Mouse (Mus musculus) bone marrow macrophage, adult 2 months (primary cell): ENCODE results near the gene Ccdc43. TPM values are rescaled to one million over a fixed set of nuclear protein-coding genes. Genes with fewer than 3 reads are reported as not detected.
A peak's percentile ranks its signal among the peaks of the same experiment; 100 is the strongest.

Source experiments
- H3K27ac ChIP-seq: 2 replicates; pipeline ENCODE4 v1.5.1; 2012; ENCODE audit warnings: low read depth, low read length; ENCODE audit not compliant: insufficient read depth
- H3K4me1 ChIP-seq: 2 replicates; pipeline ENCODE4 v1.6.1; 2012; ENCODE audit warnings: low read length; ENCODE audit not compliant: control insufficient read depth, insufficient read depth
- H3K4me3 ChIP-seq: 2 replicates; pipeline ENCODE4 v1.5.1; 2012; ENCODE audit warnings: mild to moderate bottlenecking, low read length, moderate library complexity; ENCODE audit not compliant: insufficient read depth
- CTCF ChIP-seq: IDR thresholded peaks from 2 replicates; pipeline ENCODE4 v1.5.1; 2012; ENCODE audit warnings: low read depth, mild to moderate bottlenecking, low read length, moderate library complexity
- POLR2A ChIP-seq: IDR thresholded peaks from 2 replicates; pipeline ENCODE4 v1.6.1; 2012; ENCODE audit warnings: mild to moderate bottlenecking, low read depth, low read length, borderline replicate concordance
- polyA plus RNA-seq: library from polyadenylated mRNA; stranded (reverse); fragments of >200 nt; gene quantifications from 2 replicates; pipeline ENCODE4 v1.2.4, GENCODE M21; 2012; ENCODE audit not compliant: missing spikeins, insufficient read depth, insufficient read length

Ccdc43 gene
- polyA plus RNA-seq, 1 experiment, result 28.9 TPM

GRCm38 (mm10) chr11:102665637-102666435, 31.7 kb downstream of the Ccdc43 start:
- Histone ChIP-seq H3K27ac (no peak overlapping the region), H3K4me3 (no peak overlapping the region), H3K4me1 (no peaks in the 10 kb centered on the region)
- TF ChIP-seq POLR2A (no peak), CTCF (no peak)

- TF ChIP-seq CTCF, result no peak
- Histone ChIP-seq H3K27ac (no peak overlapping the region), H3K4me3 (no peak overlapping the region), H3K4me1 (no peaks in the 10 kb centered on the region)
Observed at GRCm38 (mm10) chr11:102665151-102665550, 32.4 kb downstream of the Ccdc43 start.

- H3K4me3 ChIP-seq, result no peak within 1 kb of the TSS
- H3K4me1 ChIP-seq, result no peaks in the 10 kb centered on the region
- H3K27ac ChIP-seq, result no peak within 1 kb of the TSS
- no peak for TF ChIP-seq POLR2A
Observed at GRCm38 (mm10) chr11:102663416-102663815, 34.2 kb downstream of the Ccdc43 start, which contains the start of gene Meioc. Gene Meioc, plus strand, starts transcription at chr11:102663716.

- peaks cover 3% of the 10 kb centered on the region; the same call in 1 of the 2 replicates for H3K4me1 ChIP-seq
- H3K27ac ChIP-seq, result no peak overlapping the region
- no peak overlapping the region for H3K4me3 ChIP-seq
- no peak for TF ChIP-seq CTCF
- TF ChIP-seq POLR2A, result no peak
Observed at GRCm38 (mm10) chr11:102656931-102657330, 40.7 kb downstream of the Ccdc43 start.

GRCm38 (mm10) chr11:102656326-102656926, 41.2 kb downstream of the Ccdc43 start:
- Histone ChIP-seq H3K4me3 (no peak overlapping the region), H3K27ac (no peak overlapping the region), H3K4me1 (peaks cover 3% of the 10 kb centered on the region; the same call in 1 of the 2 replicates)
- TF ChIP-seq POLR2A, result no peak
- TF ChIP-seq CTCF, result no peak

GRCm38 (mm10) chr11:102655888-102656287, 41.7 kb downstream of the Ccdc43 start:
- TF ChIP-seq POLR2A (no peak), CTCF (no peak)
- peaks cover 3% of the 10 kb centered on the region; the same call in 1 of the 2 replicates for H3K4me1 ChIP-seq
- H3K27ac ChIP-seq, result no peak overlapping the region
- no peak overlapping the region for H3K4me3 ChIP-seq

- H3K4me1 ChIP-seq, result peaks cover 3% of the 10 kb centered on the region; the same call in 1 of the 2 replicates
- TF ChIP-seq POLR2A (no peak), CTCF (peak; percentile 16; the same call in 1 of the 2 replicates)
- no peak overlapping the region for H3K27ac ChIP-seq
- H3K4me3 ChIP-seq, result no peak overlapping the region
Observed at GRCm38 (mm10) chr11:102652844-102653243, 44.7 kb downstream of the Ccdc43 start.

- TF ChIP-seq POLR2A (no peak), CTCF (peak; percentile 95)
Observed at GRCm38 (mm10) chr11:102651381-102651780, 46.2 kb downstream of the Ccdc43 start.

GRCm38 (mm10) chr11:102647885-102648284, 49.7 kb downstream of the Ccdc43 start:
- H3K4me3 ChIP-seq, result no peak overlapping the region
- H3K27ac ChIP-seq, result no peak overlapping the region
- TF ChIP-seq CTCF (no peak), POLR2A (no peak)
- no peaks in the 10 kb centered on the region for H3K4me1 ChIP-seq

More at GRCm38 (mm10) chr11:102651381-102651780, 46.2 kb downstream of the Ccdc43 start:
- Histone ChIP-seq H3K4me1 (no peaks in the 10 kb centered on the region), H3K4me3 (no peak overlapping the region), H3K27ac (no peak overlapping the region)

GRCm38 (mm10) chr11:102646226-102646625, 51.4 kb downstream of the Ccdc43 start:
- no peaks in the 10 kb centered on the region for H3K4me1 ChIP-seq
- no peak for TF ChIP-seq POLR2A
- no peak for TF ChIP-seq CTCF
- no peak overlapping the region for H3K4me3 ChIP-seq
- no peak overlapping the region for H3K27ac ChIP-seq
